Mouse (Mus musculus): ENCODE measurements around the gene Tspoap1. TPM values are rescaled to one million over a fixed set of nuclear protein-coding genes. Genes with fewer than 3 reads are reported as not detected.

The Tspoap1 gene
- polyA plus RNA-seq (2015; fragmentation: Nextera tagmentation; extraction: Ambion mirVana), result 30.3 and 31.8 TPM in 2 replicates

DNA sequence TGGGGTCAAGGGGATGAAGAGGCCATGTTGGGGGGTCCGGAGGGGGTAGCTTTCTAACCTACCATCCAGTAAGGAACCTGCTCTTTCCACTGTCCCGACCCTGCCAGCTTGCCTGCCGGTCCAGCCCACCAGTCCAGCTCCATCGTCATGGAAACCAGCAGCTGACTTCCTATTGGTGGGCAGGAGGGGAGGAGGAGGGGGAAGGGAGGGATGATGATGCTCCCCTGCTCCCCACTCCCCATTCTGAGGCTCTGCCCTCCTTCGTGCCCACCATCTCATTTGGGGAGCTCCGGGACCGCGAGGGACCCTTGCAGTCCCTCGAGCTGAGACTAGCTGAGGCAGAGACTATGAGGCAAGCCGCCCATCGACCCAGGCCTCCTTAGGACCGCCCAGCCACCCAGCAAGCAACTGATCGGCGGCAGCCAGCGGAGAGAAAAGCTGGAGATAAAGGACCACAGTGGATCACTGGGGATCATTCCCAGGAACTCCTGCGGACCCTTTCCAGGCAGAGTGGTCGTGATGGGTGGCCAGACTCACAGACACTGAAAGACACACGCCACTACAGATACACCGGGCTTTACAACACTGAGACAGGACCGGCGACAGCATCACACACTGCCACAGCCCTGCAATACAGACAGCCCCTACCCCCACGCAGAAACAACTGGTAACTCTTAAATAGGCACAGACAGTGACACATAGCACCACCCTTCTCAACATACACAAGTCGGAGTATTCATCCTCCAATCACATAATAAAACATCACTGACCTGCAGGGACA, at the start of gene Tspoap1:
Gene Tspoap1 (plus strand): TSS at position 241 of the 781 bp plus-strand sequence.
- 4% methylated on average over 23 of the region's 23 CpGs for WGBS
- Histone ChIP-seq H3K4me1 (peaks cover 54% of the 10 kb centered on the region), H3K27me3 (no peaks in the 10 kb centered on the region; the same call in 1 of the 2 replicates), H3K4me2 (replicated peaks) (peak within 1 kb of the TSS; percentile 95), H3K9me3 (no peaks in the 10 kb centered on the region), H3K27ac (replicated peaks) (peak within 1 kb of the TSS; percentile 80), H3K36me3 (no peaks in the 10 kb centered on the region), H3K9ac (replicated peaks) (peak within 1 kb of the TSS; percentile 82), H3K4me3 (peak within 1 kb of the TSS; percentile 68)
- ATAC-seq (replicated peaks), result peak; percentile 86

DNA sequence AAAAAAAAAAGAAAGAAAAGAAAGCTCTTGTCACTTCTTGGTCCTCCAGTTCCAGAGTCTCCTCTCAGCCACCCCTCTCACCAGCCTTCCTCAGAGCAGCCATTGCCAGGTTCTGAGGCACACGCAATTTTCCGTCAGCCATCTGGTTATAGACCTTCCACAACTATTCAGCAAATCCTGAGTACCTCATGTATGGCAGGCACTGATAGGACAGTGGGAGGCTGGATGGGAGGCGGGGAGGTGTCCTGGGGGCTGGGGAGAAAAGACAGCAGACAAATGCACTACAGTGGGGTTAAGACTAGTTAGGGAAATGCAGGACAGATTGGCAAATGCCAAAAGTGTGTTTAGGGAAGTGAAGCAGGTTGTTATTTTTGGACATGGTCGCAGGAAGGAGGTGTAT, 48.2 kb upstream of the Tspoap1 start:
- Histone ChIP-seq H3K27me3 (no peaks in the 10 kb centered on the region), H3K4me1 (peaks cover 10% of the 10 kb centered on the region), H3K4me2 (replicated peaks) (no peak overlapping the region), H3K9ac (replicated peaks) (no peak overlapping the region), H3K9me3 (no peaks in the 10 kb centered on the region), H3K27ac (replicated peaks) (no peak overlapping the region), H3K4me3 (no peak overlapping the region), H3K36me3 (no peaks in the 10 kb centered on the region)
- 79% methylated on average over 4 of the region's 4 CpGs for WGBS
- no peak for ATAC-seq (replicated peaks)

DNA sequence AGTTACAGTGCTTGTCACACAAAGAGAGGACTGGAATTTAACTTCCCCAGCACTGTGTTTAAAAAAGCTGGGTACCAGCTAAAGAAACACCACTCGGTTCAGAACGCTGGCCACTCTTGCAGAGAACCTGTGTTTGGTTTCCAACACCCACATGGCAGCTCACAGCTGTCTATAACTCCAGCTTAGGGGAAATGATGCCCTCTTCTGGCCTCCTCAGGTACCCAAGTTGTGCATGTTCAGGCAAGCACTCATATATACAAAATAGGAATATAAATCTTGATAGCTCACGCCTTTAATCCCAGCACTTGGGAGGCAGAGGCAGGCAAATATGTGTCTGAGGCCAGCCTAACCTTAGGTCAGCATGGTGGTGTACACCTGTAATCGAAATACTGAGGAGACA, 44.3 kb upstream of the Tspoap1 start:
- H3K9ac ChIP-seq (replicated peaks), result no peak overlapping the region
- H3K27ac ChIP-seq (replicated peaks), result no peak overlapping the region
- H3K27me3 ChIP-seq, result no peaks in the 10 kb centered on the region
- H3K36me3 ChIP-seq, result no peaks in the 10 kb centered on the region
- H3K4me3 ChIP-seq, result no peak overlapping the region
- 87% methylated on average over 4 of the region's 4 CpGs for WGBS
- H3K4me2 ChIP-seq (replicated peaks), result no peak overlapping the region
- ATAC-seq (replicated peaks), result no peak
- H3K4me1 ChIP-seq, result no peaks in the 10 kb centered on the region
- no peaks in the 10 kb centered on the region for H3K9me3 ChIP-seq

DNA sequence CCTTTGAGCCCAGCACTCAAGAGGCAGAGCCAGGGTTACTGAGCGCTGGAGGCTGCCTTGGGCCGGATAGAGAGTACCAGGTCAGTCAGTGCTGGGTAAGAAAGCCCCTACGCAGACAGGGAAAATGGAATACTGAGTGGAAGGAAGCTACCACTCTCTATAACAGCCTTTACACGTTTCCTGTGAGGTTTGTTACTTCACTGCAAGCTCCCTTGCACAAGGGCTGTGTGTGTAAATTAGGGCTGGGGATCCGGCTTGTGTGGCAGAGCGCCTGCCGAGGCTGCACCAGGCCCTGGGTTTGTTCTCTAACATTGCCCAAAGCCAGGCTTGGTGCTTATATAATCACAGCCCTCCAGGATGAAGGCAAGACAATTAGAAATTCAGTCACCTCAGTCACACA, 40.8 kb upstream of the Tspoap1 start:
- no peaks in the 10 kb centered on the region for H3K4me1 ChIP-seq
- no peak overlapping the region for H3K27ac ChIP-seq (replicated peaks)
- no peak overlapping the region for H3K4me2 ChIP-seq (replicated peaks)
- H3K9ac ChIP-seq (replicated peaks), result no peak overlapping the region
- no peaks in the 10 kb centered on the region for H3K27me3 ChIP-seq
- 71% methylated on average over 7 of the region's 7 CpGs for WGBS
- H3K36me3 ChIP-seq, result no peaks in the 10 kb centered on the region
- ATAC-seq (replicated peaks), result no peak
- no peak overlapping the region for H3K4me3 ChIP-seq
- no peaks in the 10 kb centered on the region for H3K9me3 ChIP-seq

DNA sequence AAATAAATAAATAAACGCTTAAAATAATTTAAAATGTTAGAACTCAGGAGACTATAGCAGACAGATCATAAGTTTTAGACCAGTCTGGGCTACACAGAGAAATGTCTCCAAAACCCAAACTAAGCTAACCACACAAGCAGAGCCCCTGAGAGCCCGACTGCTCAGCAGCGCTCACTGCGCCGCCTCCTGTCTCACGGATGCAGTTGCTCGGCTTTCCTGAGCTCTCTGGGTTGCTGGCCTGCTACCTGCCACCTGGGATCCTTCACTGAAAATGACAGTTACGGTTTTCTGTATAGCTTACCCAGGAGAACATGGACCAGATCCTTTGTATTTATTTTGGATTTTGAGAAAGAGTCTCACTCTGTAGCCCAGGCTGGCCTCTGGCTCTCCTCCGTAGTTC, 40.0 kb upstream of the Tspoap1 start:
- Histone ChIP-seq H3K9me3 (no peaks in the 10 kb centered on the region), H3K9ac (replicated peaks) (no peak overlapping the region), H3K4me2 (replicated peaks) (no peak overlapping the region), H3K27ac (replicated peaks) (no peak overlapping the region), H3K36me3 (no peaks in the 10 kb centered on the region), H3K27me3 (no peaks in the 10 kb centered on the region), H3K4me1 (no peaks in the 10 kb centered on the region), H3K4me3 (no peak overlapping the region)
- no peak for ATAC-seq (replicated peaks)
- 50% methylated on average over 9 of the region's 9 CpGs for WGBS

DNA sequence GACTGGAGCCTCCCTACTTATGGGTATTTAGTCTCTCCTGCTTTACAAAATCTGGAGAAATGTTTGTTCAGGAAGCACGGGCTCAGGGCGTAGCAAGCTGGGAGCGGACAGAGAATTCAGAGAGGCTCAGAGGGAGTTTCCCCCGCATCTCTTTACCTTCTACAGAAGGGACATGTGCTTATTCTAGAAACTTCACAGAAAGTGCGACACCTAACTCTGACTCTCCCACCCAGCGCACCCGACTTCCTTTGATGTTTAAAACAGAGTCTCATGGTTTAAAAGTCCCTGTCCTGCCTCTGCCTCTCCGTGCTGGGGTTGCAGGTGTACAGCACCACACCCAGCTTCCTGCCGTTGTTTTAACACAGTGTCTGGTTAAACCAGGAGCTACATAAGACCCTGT, 39.5 kb upstream of the Tspoap1 start:
- Histone ChIP-seq H3K27ac (replicated peaks) (no peak overlapping the region), H3K9me3 (no peaks in the 10 kb centered on the region), H3K36me3 (no peaks in the 10 kb centered on the region), H3K4me1 (peaks cover 1% of the 10 kb centered on the region; the same call in 1 of the 2 replicates), H3K27me3 (no peaks in the 10 kb centered on the region), H3K9ac (replicated peaks) (no peak overlapping the region), H3K4me2 (replicated peaks) (no peak overlapping the region), H3K4me3 (no peak overlapping the region)
- 87% methylated on average over 9 of the region's 9 CpGs for WGBS
- ATAC-seq (replicated peaks), result no peak

DNA sequence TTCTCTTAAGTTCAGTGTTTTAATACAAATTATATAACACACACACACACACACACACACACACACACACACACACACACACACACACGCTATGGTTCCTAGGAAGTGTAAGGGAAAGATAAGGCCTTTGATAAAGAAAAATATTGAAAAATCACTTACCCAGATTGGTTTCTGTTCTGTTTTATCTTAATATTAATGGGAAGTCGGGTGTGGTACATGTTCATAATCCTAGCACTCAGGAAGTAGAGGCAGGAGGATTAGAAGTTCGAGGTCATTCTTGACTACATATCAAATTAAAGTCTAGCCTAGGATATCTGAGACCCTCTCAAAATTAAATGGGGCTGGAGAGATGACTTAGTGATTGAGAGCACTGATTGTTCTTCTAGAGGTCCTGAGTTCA, 38.2 kb upstream of the Tspoap1 start:
- Histone ChIP-seq H3K4me3 (no peak overlapping the region), H3K27me3 (no peaks in the 10 kb centered on the region), H3K36me3 (no peaks in the 10 kb centered on the region), H3K4me2 (replicated peaks) (no peak overlapping the region), H3K27ac (replicated peaks) (no peak overlapping the region), H3K9ac (replicated peaks) (no peak overlapping the region), H3K9me3 (no peaks in the 10 kb centered on the region), H3K4me1 (peaks cover 4% of the 10 kb centered on the region; the same call in 1 of the 2 replicates)
- ATAC-seq (replicated peaks), result no peak
- 82% methylated on average over 3 of the region's 3 CpGs for WGBS

DNA sequence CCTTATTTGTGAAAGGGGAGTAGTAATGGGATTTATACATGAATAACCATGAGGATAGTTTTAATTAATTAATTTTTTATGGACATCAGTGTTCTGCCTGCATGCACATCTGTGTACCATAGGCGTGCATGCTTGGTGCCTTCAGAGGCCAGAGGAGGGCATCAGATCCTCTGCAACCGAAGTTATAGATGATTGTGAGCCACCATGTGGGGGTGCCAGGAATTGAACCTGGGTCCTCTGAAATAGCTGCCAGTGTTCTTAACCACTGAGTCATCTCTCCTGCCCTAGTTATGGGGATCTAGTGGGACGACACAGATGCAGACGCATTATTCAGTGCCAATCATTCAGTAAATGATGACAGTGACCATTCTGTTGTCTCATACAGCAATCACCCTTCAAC, 37.5 kb upstream of the Tspoap1 start:
- 83% methylated on average over 4 of the region's 4 CpGs for WGBS

DNA sequence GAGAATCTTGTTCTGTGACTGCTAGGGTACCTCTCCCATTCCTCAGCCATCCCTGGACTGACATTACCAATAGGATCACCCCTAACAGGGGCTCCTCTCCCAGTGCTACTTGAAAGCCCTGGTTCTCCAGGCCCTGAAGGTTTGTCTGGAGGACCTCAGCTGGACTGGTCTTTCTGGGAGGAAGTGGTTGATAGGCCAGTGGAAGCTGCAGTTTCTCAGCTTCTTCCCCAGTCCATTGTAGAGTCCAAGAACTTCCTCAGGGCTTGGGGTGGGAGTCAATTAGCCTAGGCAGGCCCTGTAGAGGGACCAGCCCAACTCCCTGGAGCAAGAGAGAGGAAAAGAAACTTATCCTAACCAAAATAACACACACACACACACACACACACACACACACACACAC, 34.8 kb upstream of the Tspoap1 start:
- H3K27me3 ChIP-seq, result no peaks in the 10 kb centered on the region
- peaks cover 4% of the 10 kb centered on the region; the same call in 1 of the 2 replicates for H3K4me1 ChIP-seq
- no peak overlapping the region for H3K4me2 ChIP-seq (replicated peaks)
- H3K4me3 ChIP-seq, result no peak overlapping the region
- no peak overlapping the region for H3K9ac ChIP-seq (replicated peaks)
- no peaks in the 10 kb centered on the region for H3K9me3 ChIP-seq
- no peak for ATAC-seq (replicated peaks)
- H3K36me3 ChIP-seq, result no peaks in the 10 kb centered on the region
- no peak overlapping the region; the same call in 1 of the 2 replicates for H3K27ac ChIP-seq (replicated peaks)

More for the DNA sequence above, 37.5 kb upstream of the Tspoap1 start:
- Histone ChIP-seq H3K4me1 (peaks cover 4% of the 10 kb centered on the region; the same call in 1 of the 2 replicates), H3K27ac (replicated peaks) (no peak overlapping the region), H3K27me3 (no peaks in the 10 kb centered on the region), H3K4me3 (no peak overlapping the region), H3K9me3 (no peaks in the 10 kb centered on the region), H3K36me3 (no peaks in the 10 kb centered on the region), H3K9ac (replicated peaks) (no peak overlapping the region), H3K4me2 (replicated peaks) (no peak overlapping the region)
- no peak for ATAC-seq (replicated peaks)

DNA sequence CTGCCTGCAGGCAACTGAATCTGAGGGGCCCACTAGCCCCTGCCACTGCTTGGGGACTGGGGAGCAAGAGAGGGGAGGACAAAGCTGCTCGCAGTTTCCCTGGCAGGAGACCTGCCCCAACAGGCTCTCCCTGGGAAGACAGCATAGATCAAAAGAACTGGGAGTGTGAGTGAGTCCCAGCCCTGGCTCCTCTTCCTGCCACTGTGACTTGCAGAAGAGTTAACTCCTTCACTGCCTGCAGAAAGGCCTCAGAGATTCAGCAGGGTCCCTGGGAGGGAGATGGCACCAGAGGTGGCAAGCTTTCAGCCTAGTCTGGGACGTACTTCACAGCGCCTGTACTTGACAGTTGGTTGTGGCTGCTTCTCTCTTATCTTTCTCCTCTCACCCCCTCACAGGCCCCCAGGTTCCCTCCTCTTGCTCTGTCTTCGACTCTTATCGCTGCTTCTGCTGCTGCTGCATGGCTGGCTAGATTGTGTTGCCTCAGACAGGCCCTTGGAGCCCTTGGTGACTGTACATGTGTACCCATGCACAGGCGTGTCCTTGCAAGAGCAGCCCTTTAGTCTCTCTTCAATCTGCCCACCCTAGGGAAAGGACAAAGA, 34.3 kb upstream of the Tspoap1 start:
- Histone ChIP-seq H3K36me3 (no peaks in the 10 kb centered on the region), H3K27me3 (no peaks in the 10 kb centered on the region), H3K27ac (replicated peaks) (no peak overlapping the region), H3K9ac (replicated peaks) (no peak overlapping the region), H3K4me1 (peaks cover 4% of the 10 kb centered on the region; the same call in 1 of the 2 replicates), H3K4me2 (replicated peaks) (no peak overlapping the region), H3K9me3 (no peaks in the 10 kb centered on the region), H3K4me3 (no peak overlapping the region)
- ATAC-seq (replicated peaks), result no peak
- WGBS, result 27% methylated on average over 6 of the region's 6 CpGs

DNA sequence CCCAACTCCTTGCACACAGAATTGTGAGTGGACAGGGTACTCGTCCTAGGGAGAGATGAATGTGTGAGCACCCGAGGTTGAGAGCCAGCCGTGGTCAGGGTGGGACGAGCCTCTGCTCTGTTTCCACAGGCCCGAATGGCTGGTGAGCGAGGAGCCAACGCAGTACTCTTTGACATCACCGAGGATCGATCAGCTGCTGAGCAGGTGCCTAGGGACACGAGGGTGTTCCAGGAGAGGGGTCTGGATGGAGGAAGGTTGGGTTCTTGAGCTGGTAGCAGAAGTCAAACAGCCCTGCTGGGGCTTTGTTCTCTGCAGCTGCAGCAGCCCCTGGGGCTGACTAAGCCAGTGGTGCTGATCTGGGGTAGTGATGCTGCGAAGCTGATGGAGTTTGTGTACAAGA, 33.3 kb upstream of the Tspoap1 start:
- 63% methylated on average over 11 of the region's 11 CpGs for WGBS
- H3K4me1 ChIP-seq, result peaks cover 4% of the 10 kb centered on the region; the same call in 1 of the 2 replicates
- no peak overlapping the region for H3K9ac ChIP-seq (replicated peaks)
- no peaks in the 10 kb centered on the region for H3K36me3 ChIP-seq
- H3K9me3 ChIP-seq, result no peaks in the 10 kb centered on the region
- no peak overlapping the region for H3K4me3 ChIP-seq
- H3K27ac ChIP-seq (replicated peaks), result no peak overlapping the region
- no peak for ATAC-seq (replicated peaks)
- no peaks in the 10 kb centered on the region for H3K27me3 ChIP-seq
- H3K4me2 ChIP-seq (replicated peaks), result no peak overlapping the region

DNA sequence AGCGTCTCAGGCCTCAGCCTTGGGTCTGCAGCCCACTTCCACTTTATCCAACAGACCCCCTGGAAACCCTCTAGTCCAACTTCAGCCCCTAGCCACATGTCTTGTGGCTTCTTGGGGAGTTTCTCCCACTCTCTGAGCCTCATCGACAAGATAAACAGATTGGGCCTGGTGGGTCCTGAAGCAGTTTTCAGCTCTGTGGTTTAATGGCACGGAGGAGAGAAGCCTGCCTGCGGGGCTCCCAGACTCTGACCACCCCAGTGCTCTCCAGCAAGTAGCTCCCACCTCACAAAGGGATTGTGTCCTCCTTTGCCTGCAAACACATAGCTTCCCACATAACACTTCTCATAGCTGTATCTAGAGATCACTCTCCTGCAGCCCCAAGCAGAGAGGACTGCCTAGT, 32.9 kb upstream of the Tspoap1 start:
- no peaks in the 10 kb centered on the region for H3K9me3 ChIP-seq
- ATAC-seq (replicated peaks), result no peak
- peaks cover 4% of the 10 kb centered on the region; the same call in 1 of the 2 replicates for H3K4me1 ChIP-seq
- 60% methylated on average over 4 of the region's 4 CpGs for WGBS
- H3K4me3 ChIP-seq, result no peak overlapping the region
- H3K36me3 ChIP-seq, result no peaks in the 10 kb centered on the region
- H3K27ac ChIP-seq (replicated peaks), result no peak overlapping the region
- H3K4me2 ChIP-seq (replicated peaks), result no peak overlapping the region
- no peak overlapping the region for H3K9ac ChIP-seq (replicated peaks)
- no peaks in the 10 kb centered on the region for H3K27me3 ChIP-seq

Data from forebrain, embryonic 15.5 days (tissue).